Mouse (Mus musculus) hindbrain, embryonic 16.5 days (tissue): ENCODE data around the gene Rras2. TPM values are rescaled to one million over a fixed set of nuclear protein-coding genes. Genes with fewer than 3 reads are reported as not detected.
A peak's percentile ranks its signal among the peaks of the same experiment; 100 is the strongest.

Experiments
- ATAC-seq: fragments of 200-750 bp; cut with Nextera tagmentation; 2 replicates; pipeline ENCODE4 v1.8.0; 2017; ENCODE audit warnings: moderate TSS enrichment, moderate library complexity
- H3K27ac ChIP-seq: fragments of 300-500 bp; sonication (generic); 2 replicates; pipeline ENCODE4 v1.5.1; 2014; ENCODE audit warnings: low read depth, mild to moderate bottlenecking, control low read depth, low read length, moderate library complexity
- H3K27me3 ChIP-seq: fragments of 300-500 bp; sonication (generic); replicated peaks from 2 replicates; pipeline ENCODE4 v1.6.1; 2014; ENCODE audit warnings: low read length; ENCODE audit not compliant: control insufficient read depth, insufficient read depth
- H3K36me3 ChIP-seq: fragments of 300-500 bp; sonication (generic); 2 replicates; pipeline ENCODE4 v1.6.1; 2014; ENCODE audit warnings: mild to moderate bottlenecking, low read length, moderate library complexity, mixed read lengths; ENCODE audit not compliant: control insufficient read depth, insufficient read depth
- H3K4me1 ChIP-seq: fragments of 300-500 bp; sonication (generic); 2 replicates; pipeline ENCODE4 v1.6.1; 2014; ENCODE audit warnings: low read depth, low read length; ENCODE audit not compliant: control insufficient read depth, insufficient read depth
- H3K4me2 ChIP-seq: fragments of 300-500 bp; sonication (generic); 2 replicates; pipeline ENCODE4 v1.6.1; 2014; ENCODE audit warnings: mild to moderate bottlenecking, low read length, control low read depth, moderate library complexity
- H3K4me3 ChIP-seq: fragments of 300-500 bp; sonication (generic); 2 replicates; pipeline ENCODE4 v1.5.1; 2014; ENCODE audit warnings: mild to moderate bottlenecking, low read length, control low read depth, moderate library complexity
- H3K9ac ChIP-seq: fragments of 300-500 bp; sonication (generic); 2 replicates; pipeline ENCODE4 v1.6.1; 2014; ENCODE audit warnings: low read depth, mild to moderate bottlenecking, control low read depth, low read length, moderate library complexity
- H3K9me3 ChIP-seq: fragments of 300-500 bp; sonication (generic); 2 replicates; pipeline ENCODE4 v1.6.1; 2014; ENCODE audit warnings: mild to moderate bottlenecking, low read length, moderate library complexity; ENCODE audit not compliant: control insufficient read depth
- WGBS: fragments of 180-500 bp; shearing (Covaris S2); extraction: QIAGEN DNeasy Blood & Tissue Kit; methylation state at CpG from one replicate; pipeline ENCODE4 v1.1.7; 2014; 5-methylcytosine and 5-hydroxymethylcytosine counted together
- polyA plus RNA-seq: library from polyadenylated mRNA; unstranded; fragments of >200 nt; fragmentation: Nextera tagmentation; extraction: Ambion mirVana; gene quantifications from 2 replicates; pipeline ENCODE4 v1.2.1, GENCODE M21; 2015

The Rras2 gene
- polyA plus RNA-seq: 18.3 and 19.6 TPM in 2 replicates

DNA sequence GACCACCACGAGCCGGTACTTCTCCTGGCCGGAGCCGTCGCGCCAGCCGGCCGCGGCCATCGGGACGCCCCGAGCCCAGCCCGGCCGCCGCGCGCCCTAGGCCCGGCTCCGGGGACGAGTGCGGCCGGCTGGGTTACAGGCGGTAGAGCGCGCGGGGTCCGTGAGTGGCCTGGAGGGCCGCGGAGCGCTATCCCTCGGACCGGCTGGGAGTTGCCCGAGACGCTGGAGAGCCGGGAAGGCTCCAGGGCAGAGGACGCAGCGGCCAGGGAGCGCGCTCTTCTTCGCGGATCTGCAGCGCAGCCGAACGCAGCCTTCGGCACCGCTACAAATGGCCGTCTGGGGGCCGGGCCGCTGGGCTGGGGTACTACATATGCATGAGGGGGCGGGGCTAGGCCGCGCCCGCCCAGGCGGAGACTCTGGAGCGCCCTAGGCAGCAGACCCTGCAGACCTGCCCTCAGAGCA is at the start of gene Rras2:
Gene Rras2, minus strand, starts transcription at position 338 of the 462 bp plus-strand sequence.
- Histone ChIP-seq H3K4me2 (peak within 1 kb of the TSS; percentile 86), H3K27ac (peak within 1 kb of the TSS; percentile 90), H3K9me3 (no peaks in the 10 kb centered on the region), H3K27me3 (no peaks in the 10 kb centered on the region), H3K9ac (peak within 1 kb of the TSS; percentile 91), H3K4me3 (peak within 1 kb of the TSS; percentile 91), H3K36me3 (no peaks in the 10 kb centered on the region), H3K4me1 (peaks cover 14% of the 10 kb centered on the region)
- peak; percentile 99 for ATAC-seq
- 0% methylated on average over 54 of the region's 55 CpGs for WGBS

DNA sequence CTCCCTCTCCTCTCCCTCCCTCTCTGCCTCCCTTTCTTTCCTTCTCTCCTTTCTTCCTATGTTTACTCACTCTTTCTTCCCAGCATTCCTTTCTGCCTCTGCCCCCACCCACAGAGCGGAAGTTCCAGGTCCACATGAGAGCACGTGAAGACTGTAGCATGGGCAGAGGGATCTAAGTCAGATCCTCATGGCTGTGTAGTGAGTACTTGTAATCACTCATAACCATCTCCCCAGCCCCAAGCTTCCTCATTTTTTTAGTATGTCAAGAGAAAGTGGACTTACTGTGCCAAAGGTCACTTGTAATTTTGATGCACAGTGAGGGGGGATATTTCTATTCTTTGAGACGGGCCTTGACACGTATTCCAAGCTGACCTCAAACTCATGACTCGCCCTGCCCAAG is 45.4 kb upstream of the Rras2 start:
- Histone ChIP-seq H3K36me3 (no peaks in the 10 kb centered on the region), H3K9me3 (no peaks in the 10 kb centered on the region), H3K27me3 (no peaks in the 10 kb centered on the region), H3K4me2 (no peak overlapping the region), H3K27ac (no peak overlapping the region), H3K4me1 (no peaks in the 10 kb centered on the region), H3K9ac (no peak overlapping the region), H3K4me3 (no peak overlapping the region)
- 83% methylated on average over 5 of the region's 5 CpGs for WGBS
- ATAC-seq: no peak

- Histone ChIP-seq H3K9me3 (no peaks in the 10 kb centered on the region), H3K4me2 (no peak overlapping the region), H3K4me1 (no peaks in the 10 kb centered on the region), H3K4me3 (no peak overlapping the region), H3K27ac (no peak overlapping the region), H3K9ac (no peak overlapping the region), H3K36me3 (no peaks in the 10 kb centered on the region), H3K27me3 (no peaks in the 10 kb centered on the region)
- no peak for ATAC-seq
- 83% methylated on average over 8 of the region's 8 CpGs for WGBS
Measured at GRCm38 (mm10) chr7:114161101-114161500, 43.5 kb upstream of the Rras2 start.

GRCm38 (mm10) chr7:114157716-114158278 is 40.2 kb upstream of the Rras2 start:
- 64% methylated on average over 12 of the region's 12 CpGs for whole genome bisulfite sequencing
- Histone ChIP-seq H3K27ac (no peak overlapping the region), H3K9me3 (no peaks in the 10 kb centered on the region), H3K9ac (no peak overlapping the region), H3K27me3 (no peaks in the 10 kb centered on the region), H3K4me3 (no peak overlapping the region), H3K36me3 (no peaks in the 10 kb centered on the region), H3K4me1 (no peaks in the 10 kb centered on the region), H3K4me2 (no peak overlapping the region)
- ATAC-seq: no peak

- no peak overlapping the region for H3K27ac ChIP-seq
- H3K4me3 ChIP-seq: no peak overlapping the region
- H3K27me3 ChIP-seq: no peaks in the 10 kb centered on the region
- WGBS: 94% methylated on average over 4 of the region's 4 CpGs
- no peak for ATAC-seq
- H3K4me2 ChIP-seq: no peak overlapping the region
- no peaks in the 10 kb centered on the region for H3K9me3 ChIP-seq
- H3K36me3 ChIP-seq: no peaks in the 10 kb centered on the region
- H3K4me1 ChIP-seq: no peaks in the 10 kb centered on the region
- no peak overlapping the region for H3K9ac ChIP-seq
Measured at GRCm38 (mm10) chr7:114156364-114156763, 38.8 kb upstream of the Rras2 start.

DNA sequence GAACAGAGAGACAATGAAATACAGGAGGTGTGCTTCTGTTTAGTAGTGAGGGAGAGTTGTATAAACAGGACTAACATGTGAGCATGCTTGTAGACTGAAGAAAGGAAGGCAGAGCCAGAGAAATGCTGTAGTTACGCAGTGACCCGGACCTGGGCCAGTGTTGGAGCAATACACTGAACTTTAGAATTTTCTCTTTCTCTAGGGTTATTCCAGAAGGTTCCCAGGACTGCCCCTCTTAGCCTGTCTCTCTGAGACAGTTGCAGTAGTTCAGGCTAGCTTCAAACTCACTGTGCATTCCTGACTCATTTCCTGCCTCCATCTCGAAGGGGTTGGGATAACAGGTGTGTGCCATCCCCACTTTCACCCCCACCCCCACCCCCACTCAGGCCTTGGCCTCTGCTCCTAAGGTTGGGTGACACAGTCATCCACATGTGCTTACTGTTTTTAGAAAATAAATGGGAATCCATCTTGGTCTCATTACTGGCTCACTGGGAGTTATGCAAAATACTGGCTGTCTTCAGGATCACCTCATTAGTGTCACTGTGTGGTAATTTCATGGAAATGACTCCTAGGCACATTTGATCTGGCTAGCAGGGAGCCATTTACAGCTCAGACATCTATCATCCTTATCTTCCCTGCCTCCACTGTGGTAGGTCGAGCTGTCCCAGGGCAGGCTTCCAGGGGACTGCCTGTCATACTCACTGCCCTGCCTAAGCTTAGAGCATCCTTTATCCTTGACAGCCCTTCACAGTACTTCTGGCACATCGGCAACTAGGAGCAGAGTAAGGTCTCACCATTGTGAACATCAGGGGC is 37.7 kb upstream of the Rras2 start:
- H3K27ac ChIP-seq: no peak overlapping the region
- H3K4me3 ChIP-seq: no peak overlapping the region
- H3K4me2 ChIP-seq: no peak overlapping the region
- no peaks in the 10 kb centered on the region for H3K4me1 ChIP-seq
- H3K27me3 ChIP-seq: no peaks in the 10 kb centered on the region
- H3K36me3 ChIP-seq: no peaks in the 10 kb centered on the region
- no peaks in the 10 kb centered on the region for H3K9me3 ChIP-seq
- ATAC-seq: 0 out of 2 replicates have a peak, but pooled peaks have one; percentile 40
- no peak overlapping the region for H3K9ac ChIP-seq
- 56% methylated on average over 5 of the region's 5 CpGs for WGBS

GRCm38 (mm10) chr7:114151036-114151780 is 33.6 kb upstream of the Rras2 start:
- WGBS: 77% methylated on average over 5 of the region's 5 CpGs
- no peak overlapping the region for H3K9ac ChIP-seq
- no peaks in the 10 kb centered on the region for H3K36me3 ChIP-seq
- no peak overlapping the region for H3K4me3 ChIP-seq
- H3K4me1 ChIP-seq: no peaks in the 10 kb centered on the region
- peak; percentile 69; the same call in 1 of the 2 replicates for ATAC-seq
- H3K27me3 ChIP-seq: no peaks in the 10 kb centered on the region
- 0 out of 2 replicates have a peak overlapping the region, but pooled peaks have one; percentile 14 for H3K27ac ChIP-seq
- no peaks in the 10 kb centered on the region for H3K9me3 ChIP-seq
- no peak overlapping the region for H3K4me2 ChIP-seq

GRCm38 (mm10) chr7:114149564-114149963 is 32.0 kb upstream of the Rras2 start:
- no peak overlapping the region for H3K27ac ChIP-seq
- 92% methylated on average over 6 of the region's 6 CpGs for WGBS
- no peak overlapping the region for H3K4me3 ChIP-seq
- H3K36me3 ChIP-seq: no peaks in the 10 kb centered on the region
- H3K9ac ChIP-seq: no peak overlapping the region
- no peaks in the 10 kb centered on the region for H3K4me1 ChIP-seq
- H3K9me3 ChIP-seq: no peaks in the 10 kb centered on the region
- H3K4me2 ChIP-seq: no peak overlapping the region
- no peak for ATAC-seq
- no peaks in the 10 kb centered on the region for H3K27me3 ChIP-seq

DNA sequence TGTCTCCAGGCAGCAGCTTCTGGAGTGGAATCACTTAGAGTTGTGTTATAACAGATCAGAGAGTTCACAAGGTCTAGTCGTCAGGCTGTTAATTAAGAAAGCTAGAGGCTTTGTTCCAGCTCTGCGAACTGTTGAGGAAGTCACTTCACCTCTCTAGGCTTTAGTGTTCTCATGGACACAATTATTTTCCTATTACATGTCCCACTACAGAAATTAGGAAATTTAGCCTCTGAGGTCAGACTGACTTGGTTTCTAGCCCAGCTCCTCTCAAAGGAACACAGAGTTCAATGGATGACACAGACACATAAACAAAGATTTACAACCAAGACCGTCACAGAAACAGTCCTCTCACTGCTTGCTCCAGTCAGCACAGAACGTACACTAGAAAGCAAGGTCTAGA is 31.6 kb upstream of the Rras2 start:
- no peak for ATAC-seq
- Histone ChIP-seq H3K27me3 (no peaks in the 10 kb centered on the region), H3K4me3 (no peak overlapping the region), H3K27ac (no peak overlapping the region), H3K4me2 (no peak overlapping the region), H3K36me3 (no peaks in the 10 kb centered on the region), H3K9me3 (no peaks in the 10 kb centered on the region), H3K4me1 (no peaks in the 10 kb centered on the region), H3K9ac (no peak overlapping the region)
- 63% methylated on average over 4 of the region's 4 CpGs for WGBS
